Comparison of ENCODE assay signal across 10 mouse cellular contexts in the genomic region with DNA sequence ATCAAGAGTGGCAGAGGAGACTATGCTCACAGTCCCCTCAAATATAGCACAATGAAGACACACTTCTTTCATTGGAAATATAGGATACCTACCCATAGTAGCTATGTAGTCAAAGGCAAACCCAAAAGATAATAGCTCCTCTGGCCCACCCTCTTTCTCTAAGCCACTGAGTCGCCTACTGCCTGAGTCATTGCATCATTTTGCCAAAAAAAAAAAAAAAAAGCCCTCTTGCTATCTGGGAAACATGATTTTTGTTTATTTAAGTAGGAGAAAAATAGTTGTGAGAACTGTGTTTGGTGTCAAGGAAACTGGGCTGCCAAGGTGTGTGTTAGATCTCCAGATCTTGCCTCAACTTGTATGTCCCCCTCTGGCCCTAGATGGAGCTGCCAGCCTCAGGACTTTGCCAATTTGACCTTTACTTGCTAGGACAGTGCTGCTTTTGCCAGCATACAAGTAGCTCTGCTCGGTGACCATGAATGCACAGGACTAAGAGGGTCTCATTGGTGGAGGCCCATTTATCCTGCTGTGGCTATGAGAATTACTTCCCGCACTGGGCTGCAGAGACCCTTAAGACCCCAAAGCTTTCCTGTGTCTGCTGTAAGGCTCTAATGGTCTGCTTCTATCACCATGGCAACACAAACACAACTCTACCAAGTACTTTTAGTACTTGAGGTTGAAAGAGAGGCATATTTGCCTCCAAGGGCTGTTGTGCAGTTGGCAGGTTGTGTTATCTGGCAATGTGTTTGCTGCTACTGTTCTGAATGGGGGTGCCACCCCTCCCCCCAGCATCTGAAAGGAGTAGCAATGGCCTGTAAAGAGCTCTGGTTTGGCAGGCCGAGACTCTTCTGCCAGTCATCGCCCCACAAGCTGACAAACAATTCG.
DNase-seq lines count a peak whose midpoint lies in the region; ATAC-seq lines count a peak whose summit lies in the region.
"Had no signal": no experiment of that assay in that cellular context is flagged by ENCODE, and none has a peak within 500 bp of the region (broad histone marks: within the 10 kb centered on the region; RNA-seq: fewer than 3 reads in every experiment).

No protein-coding gene starts in this region.

- H3K27ac ChIP-seq in hindbrain, embryonic 13.5 days = no peak overlapping the region

- no peaks in the 10 kb centered on the region for H3K9me3 ChIP-seq in hindbrain, embryonic 13.5 days

- 47% methylated on average over 6 of the region's 6 CpGs for WGBS in hindbrain, embryonic 13.5 days

- peaks cover 21% of the 10 kb centered on the region for H3K4me1 ChIP-seq in hindbrain, embryonic 13.5 days (replicated peaks)

- no peak overlapping the region for H3K9ac ChIP-seq in hindbrain, embryonic 13.5 days

- no peaks in the 10 kb centered on the region for H3K36me3 ChIP-seq in hindbrain, embryonic 13.5 days

- intact Hi-C loops in gastrocnemius, postnatal 36 days (cut with DNase I) = no loop called here

- peak; percentile 71 for ATAC-seq in hindbrain, embryonic 13.5 days (ENCODE audit: low FRiP score)
- no peak for ATAC-seq in granulocyte monocyte progenitor cell, adult 5-6 weeks (replicated peaks; ENCODE audit: poor library complexity, severe bottlenecking)
- no peak for ATAC-seq in erythroid progenitor cell, adult 5-6 weeks (replicated peaks; ENCODE audit: low FRiP score, poor library complexity, severe bottlenecking)

- DNase-seq in right cerebral cortex, postnatal 4 days = peak; percentile 44
- no peak for DNase-seq in right cerebral cortex, postnatal 14 days
- peak; percentile 44 for DNase-seq in lung, postnatal 36 days
- DNase-seq in gastrocnemius, postnatal 36 days = no peak
- DNase-seq: adrenal gland, postnatal 36 days; kidney, postnatal 10 days; liver had no signal

- no peaks in the 10 kb centered on the region for H3K27me3 ChIP-seq in hindbrain, embryonic 13.5 days

- no peak overlapping the region for H3K4me2 ChIP-seq in hindbrain, embryonic 13.5 days

- H3K4me3 ChIP-seq in hindbrain, embryonic 13.5 days = no peak overlapping the region

Comparison
In these comparisons a context has a peak if more than half of its experiments do, and no peak if none do; other contexts are left out.
1. DNase-seq: peak in right cerebral cortex, postnatal 4 days (single experiment) and lung, postnatal 36 days (single experiment); none in right cerebral cortex, postnatal 14 days (single experiment) and gastrocnemius, postnatal 36 days (0 of 2).